Mouse (Mus musculus): ENCODE measurements around the gene Gm20449. TPM values are rescaled to one million over a fixed set of nuclear protein-coding genes. Genes with fewer than 3 reads are reported as not detected.

Gm20449 gene
- not detected for polyA plus RNA-seq (2017; shearing (Covaris generic))

GRCm38 (mm10) chr7:41499389-41500049 lies at the start of gene Gm20449, which contains the start of gene AW146154:
Gene Gm20449, minus strand, starts transcription at chr7:41499417.
Gene AW146154, minus strand, starts transcription at chr7:41499890.

GRCm38 (mm10) chr7:41448596-41448995 lies 50.6 kb downstream of the Gm20449 start, which contains the start of gene Vmn2r57:
Gene Vmn2r57, minus strand, starts transcription at chr7:41448696.

GRCm38 (mm10) chr7:41393048-41393971 lies 105.9 kb downstream of the Gm20449 start, which contains the start of gene AI987944:
Gene AI987944, minus strand, starts transcription at chr7:41393379.

Other genes starting within 250 kb of the Gm20449 start
- gene AI987944, start 106.0 kb downstream of the Gm20449 start, polyA plus RNA-seq (2017; shearing (Covaris generic)) = 35.9 TPM
- 0.04 TPM for gene Vmn2r57, start 50.7 kb downstream of the Gm20449 start, polyA plus RNA-seq (2017; shearing (Covaris generic))
- gene AW146154, start 473 bp upstream of the Gm20449 start, polyA plus RNA-seq (2017; shearing (Covaris generic)) = 14.7 TPM
- gene Gm6871, start 74.2 kb upstream of the Gm20449 start, polyA plus RNA-seq (2017; shearing (Covaris generic)) = 0.29 TPM
- 22.9 TPM for gene 2610021A01Rik, start 99.8 kb upstream of the Gm20449 start, polyA plus RNA-seq (2017; shearing (Covaris generic))
- 10.0 TPM for gene Zfp788, start 133.8 kb upstream of the Gm20449 start, polyA plus RNA-seq (2017; shearing (Covaris generic))